Mouse (Mus musculus): ENCODE measurements around the gene Ern1. TPM values are rescaled to one million over a fixed set of nuclear protein-coding genes. Genes with fewer than 3 reads are reported as not detected.

Gene Ern1
- polyA plus RNA-seq, 1 experiment from 2014 or later, result 7.5 TPM

DNA sequence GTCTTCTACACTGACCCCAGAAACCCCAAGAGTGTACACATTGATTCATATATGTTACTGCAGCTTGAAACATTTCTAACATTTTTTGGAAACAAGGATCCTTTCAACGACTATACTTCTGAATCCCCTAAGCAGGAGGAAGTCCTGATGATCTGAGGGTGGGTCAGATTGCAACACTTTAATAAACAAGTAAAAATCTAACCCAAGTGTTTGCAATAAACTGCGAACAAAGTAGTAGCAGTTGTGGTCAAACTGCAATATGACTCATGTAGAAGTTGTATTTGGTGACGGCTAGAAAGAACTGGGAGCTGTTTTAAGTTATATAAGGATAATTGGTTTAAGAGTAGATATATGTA is 7.1 kb downstream of the Ern1 start:
- no peaks in the 10 kb centered on the region for H3K27me3 ChIP-seq (replicated peaks; ENCODE audit: control insufficient read depth, insufficient read depth, low read length)
- ATAC-seq (replicated peaks; ENCODE audit: low FRiP score) (no peak), DNase-seq (ENCODE audit: low spot score) (no peak)
- no peaks in the 10 kb centered on the region for H3K9me3 ChIP-seq (ENCODE audit: control insufficient read depth, low read length)
- H3K4me2 ChIP-seq, result no peak overlapping the region
- WGBS, result 68% methylated on average over 3 of the region's 3 CpGs
- H3K4me3 ChIP-seq (ENCODE audit: low read depth, low read length), result no peak overlapping the region
- peaks cover 18% of the 10 kb centered on the region for H3K4me1 ChIP-seq (replicated peaks; ENCODE audit: control insufficient read depth, insufficient read depth, low read length)
- H3K36me3 ChIP-seq (ENCODE audit: control insufficient read depth, insufficient read depth, low read length), result no peaks in the 10 kb centered on the region
- H3K27ac ChIP-seq (ENCODE audit: low read depth, low read length), result no peak overlapping the region
- no peak overlapping the region for H3K9ac ChIP-seq (ENCODE audit: low read depth, low read length)

DNA sequence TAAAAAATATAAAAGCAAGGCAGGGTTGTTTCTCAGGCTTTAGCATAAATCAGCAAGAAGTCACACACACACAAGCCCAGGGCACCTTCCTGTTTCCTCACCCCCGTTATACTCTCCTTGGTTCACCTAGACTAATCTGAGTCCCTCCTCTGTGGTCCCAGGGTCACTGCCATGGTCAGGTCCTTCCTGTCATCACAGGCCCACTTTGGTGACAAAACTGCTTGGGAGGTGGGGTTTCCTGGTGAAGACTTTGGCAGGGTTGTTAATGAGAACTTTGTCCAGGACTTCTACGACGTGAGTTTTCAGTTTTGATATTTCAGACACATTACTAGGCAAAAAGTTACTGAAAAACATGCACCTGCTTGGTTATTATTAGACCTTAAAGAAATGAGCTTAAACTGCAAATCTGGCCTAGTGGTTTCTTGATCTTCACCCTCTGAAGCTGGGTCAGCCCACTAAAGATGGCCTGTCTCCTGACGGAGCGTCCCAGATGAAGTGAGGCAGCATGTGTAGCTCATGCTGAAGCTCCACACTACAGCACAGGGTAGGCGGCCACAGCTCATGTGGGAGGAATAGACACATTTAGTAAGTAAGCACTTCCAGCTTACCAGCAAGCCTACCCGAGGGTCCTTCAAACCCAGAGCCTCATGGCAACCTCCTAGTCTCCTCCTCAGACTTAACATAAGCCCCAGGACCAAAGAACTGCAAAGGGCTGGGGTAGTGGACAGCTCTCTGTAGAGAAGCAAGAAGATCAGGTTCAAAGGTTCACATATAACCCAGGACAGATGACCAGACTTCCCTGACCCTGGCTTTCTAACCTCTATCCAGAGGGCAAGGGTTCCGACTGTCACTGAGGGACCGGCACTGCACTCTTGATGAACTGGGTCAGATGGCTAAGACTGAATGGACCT is 7.8 kb downstream of the Ern1 start:
- no peaks in the 10 kb centered on the region for H3K9me3 ChIP-seq (ENCODE audit: control insufficient read depth, low read length)
- no peaks in the 10 kb centered on the region for H3K36me3 ChIP-seq (ENCODE audit: control insufficient read depth, insufficient read depth, low read length)
- DNase-seq (ENCODE audit: low spot score) (no peak), ATAC-seq (replicated peaks; ENCODE audit: low FRiP score) (no peak)
- no peak overlapping the region for H3K4me3 ChIP-seq (ENCODE audit: low read depth, low read length)
- no peak overlapping the region for H3K9ac ChIP-seq (ENCODE audit: low read depth, low read length)
- no peaks in the 10 kb centered on the region for H3K27me3 ChIP-seq (replicated peaks; ENCODE audit: control insufficient read depth, insufficient read depth, low read length)
- H3K4me1 ChIP-seq (replicated peaks; ENCODE audit: control insufficient read depth, insufficient read depth, low read length), result peaks cover 21% of the 10 kb centered on the region
- WGBS, result 70% methylated on average over 9 of the region's 9 CpGs
- H3K27ac ChIP-seq (ENCODE audit: low read depth, low read length), result no peak overlapping the region
- H3K4me2 ChIP-seq, result no peak overlapping the region

DNA sequence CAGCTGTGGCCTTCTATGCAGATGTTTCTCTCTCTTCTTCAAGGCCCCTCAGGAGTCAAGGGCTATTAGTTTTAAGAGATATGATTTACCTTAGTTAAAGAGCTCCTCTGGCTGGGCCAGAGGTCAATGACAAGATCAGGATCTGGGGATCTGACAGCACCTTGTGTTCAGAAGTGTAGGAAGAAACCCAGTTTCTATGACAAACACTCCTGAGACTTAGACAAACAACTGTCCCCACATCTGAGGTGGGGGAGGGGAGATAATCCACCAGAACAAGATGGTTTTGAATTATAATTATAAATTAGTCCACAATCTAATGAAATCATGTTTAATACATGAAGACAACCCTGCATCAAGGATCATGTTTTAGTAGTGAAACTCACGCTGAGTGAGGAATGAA is 8.9 kb downstream of the Ern1 start:
- Histone ChIP-seq H3K4me3 (ENCODE audit: low read depth, low read length) (no peak overlapping the region), H3K27ac (ENCODE audit: low read depth, low read length) (no peak overlapping the region), H3K4me1 (replicated peaks; ENCODE audit: control insufficient read depth, insufficient read depth, low read length) (peaks cover 25% of the 10 kb centered on the region), H3K9me3 (ENCODE audit: control insufficient read depth, low read length) (no peaks in the 10 kb centered on the region), H3K27me3 (replicated peaks; ENCODE audit: control insufficient read depth, insufficient read depth, low read length) (no peaks in the 10 kb centered on the region), H3K4me2 (no peak overlapping the region), H3K9ac (ENCODE audit: low read depth, low read length) (no peak overlapping the region), H3K36me3 (ENCODE audit: control insufficient read depth, insufficient read depth, low read length) (no peaks in the 10 kb centered on the region)
- ATAC-seq (replicated peaks; ENCODE audit: low FRiP score) (no peak), DNase-seq (ENCODE audit: low spot score) (no peak)
- 73% methylated on average over 1 of the region's 1 CpGs for WGBS

- H3K36me3 ChIP-seq (ENCODE audit: control insufficient read depth, insufficient read depth, low read length), result no peaks in the 10 kb centered on the region
- no peaks in the 10 kb centered on the region for H3K27me3 ChIP-seq (replicated peaks; ENCODE audit: control insufficient read depth, insufficient read depth, low read length)
- H3K9ac ChIP-seq (ENCODE audit: low read depth, low read length), result no peak overlapping the region
- 83% methylated on average over 4 of the region's 4 CpGs for WGBS
- no peaks in the 10 kb centered on the region for H3K9me3 ChIP-seq (ENCODE audit: control insufficient read depth, low read length)
- DNase-seq (ENCODE audit: low spot score) (no peak), ATAC-seq (replicated peaks; ENCODE audit: low FRiP score) (no peak; the same call in 1 of the 2 replicates)
- no peak overlapping the region for H3K4me2 ChIP-seq
- H3K27ac ChIP-seq (ENCODE audit: low read depth, low read length), result no peak overlapping the region
- H3K4me3 ChIP-seq (ENCODE audit: low read depth, low read length), result no peak overlapping the region
- H3K4me1 ChIP-seq (replicated peaks; ENCODE audit: control insufficient read depth, insufficient read depth, low read length), result peaks cover 26% of the 10 kb centered on the region
Measured at GRCm38 (mm10) chr11:106477505-106478160, 10.0 kb downstream of the Ern1 start.

DNA sequence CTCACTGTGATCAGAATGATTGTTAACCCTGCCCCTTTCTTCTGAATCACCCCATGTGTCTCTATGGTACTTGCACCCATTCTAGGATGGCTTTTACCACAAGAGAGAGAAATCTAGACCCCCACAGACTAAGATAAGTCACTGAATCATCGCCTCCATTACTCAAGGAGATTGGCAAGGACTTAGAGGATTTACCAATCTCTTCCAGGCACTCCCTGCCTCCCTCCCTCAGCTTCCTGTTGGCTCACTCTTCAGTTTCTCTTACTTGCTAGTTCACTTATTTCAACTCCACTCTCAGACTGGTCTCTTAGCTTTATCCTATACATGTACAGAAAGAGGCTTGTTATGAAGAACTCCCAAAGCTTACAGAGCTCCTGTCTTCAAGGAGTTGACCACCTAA is 12.3 kb downstream of the Ern1 start:
- H3K36me3 ChIP-seq (ENCODE audit: control insufficient read depth, insufficient read depth, low read length), result no peaks in the 10 kb centered on the region
- no peak overlapping the region for H3K4me2 ChIP-seq
- whole genome bisulfite sequencing, result 50% methylated on average over 1 of the region's 1 CpGs
- no peak for ATAC-seq (replicated peaks; ENCODE audit: low FRiP score)
- H3K9ac ChIP-seq (ENCODE audit: low read depth, low read length), result no peak overlapping the region
- no peaks in the 10 kb centered on the region for H3K27me3 ChIP-seq (replicated peaks; ENCODE audit: control insufficient read depth, insufficient read depth, low read length)
- no peak overlapping the region for H3K4me3 ChIP-seq (ENCODE audit: low read depth, low read length)
- H3K9me3 ChIP-seq (ENCODE audit: control insufficient read depth, low read length), result no peaks in the 10 kb centered on the region
- no peak overlapping the region for H3K27ac ChIP-seq (ENCODE audit: low read depth, low read length)
- no peak for DNase-seq (ENCODE audit: low spot score)
- H3K4me1 ChIP-seq (replicated peaks; ENCODE audit: control insufficient read depth, insufficient read depth, low read length), result peaks cover 25% of the 10 kb centered on the region

DNA sequence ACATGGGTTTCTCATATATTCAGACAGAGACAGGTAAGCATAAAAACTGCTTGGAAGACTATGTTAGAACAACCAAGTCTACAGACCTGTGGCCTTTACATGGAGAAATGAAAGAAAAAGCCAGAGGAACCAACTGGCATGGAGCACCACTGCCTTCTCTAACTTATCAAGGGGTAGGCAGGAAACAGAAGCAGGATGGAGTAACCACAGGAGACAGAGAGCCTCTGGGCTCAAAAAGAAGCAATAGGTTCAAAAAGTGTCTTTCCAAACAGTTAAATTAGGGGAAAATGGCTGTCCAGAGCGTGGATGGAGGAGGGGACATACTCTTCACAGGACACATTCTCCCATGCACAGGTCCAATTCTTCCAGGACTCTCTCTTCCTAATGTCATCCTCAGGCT is 16.0 kb downstream of the Ern1 start:
- Histone ChIP-seq H3K27ac (ENCODE audit: low read depth, low read length) (peak overlapping the region; percentile 52; the same call in 1 of the 2 replicates), H3K9ac (ENCODE audit: low read depth, low read length) (no peak overlapping the region), H3K4me3 (ENCODE audit: low read depth, low read length) (no peak overlapping the region), H3K9me3 (ENCODE audit: control insufficient read depth, low read length) (no peaks in the 10 kb centered on the region), H3K4me1 (replicated peaks; ENCODE audit: control insufficient read depth, insufficient read depth, low read length) (peaks cover 29% of the 10 kb centered on the region), H3K4me2 (peak overlapping the region; percentile 34; the same call in 1 of the 2 replicates), H3K27me3 (replicated peaks; ENCODE audit: control insufficient read depth, insufficient read depth, low read length) (no peaks in the 10 kb centered on the region), H3K36me3 (ENCODE audit: control insufficient read depth, insufficient read depth, low read length) (no peaks in the 10 kb centered on the region)
- WGBS, result 60% methylated on average over 1 of the region's 1 CpGs
- ATAC-seq (replicated peaks; ENCODE audit: low FRiP score) (0 out of 2 replicates have a peak, but pooled peaks have one; percentile 31), DNase-seq (ENCODE audit: low spot score) (no peak)

DNA sequence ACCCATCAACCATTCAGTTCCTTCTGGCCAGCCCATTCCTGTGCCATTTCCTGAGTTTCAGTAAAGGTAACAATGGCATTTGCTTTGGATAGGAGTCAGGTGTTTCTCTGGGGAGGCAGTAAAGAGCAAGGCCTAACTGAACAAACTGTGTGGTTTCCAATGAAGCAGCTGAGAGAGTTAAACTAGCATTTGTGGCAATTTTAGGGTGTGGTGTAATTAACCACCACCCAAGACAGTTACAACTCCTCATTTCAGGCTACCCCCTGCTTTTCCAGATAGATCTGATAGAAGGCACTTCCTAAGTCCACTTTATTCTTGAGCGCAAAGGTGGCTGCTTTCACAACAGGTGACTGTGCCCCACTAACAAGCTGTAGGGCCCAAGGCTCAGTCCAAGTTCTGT is 19.1 kb downstream of the Ern1 start:
- no peak for DNase-seq (ENCODE audit: low spot score)
- Histone ChIP-seq H3K9me3 (ENCODE audit: control insufficient read depth, low read length) (no peaks in the 10 kb centered on the region), H3K4me2 (no peak overlapping the region), H3K27ac (ENCODE audit: low read depth, low read length) (no peak overlapping the region), H3K4me3 (ENCODE audit: low read depth, low read length) (no peak overlapping the region), H3K36me3 (ENCODE audit: control insufficient read depth, insufficient read depth, low read length) (no peaks in the 10 kb centered on the region), H3K27me3 (replicated peaks; ENCODE audit: control insufficient read depth, insufficient read depth, low read length) (no peaks in the 10 kb centered on the region), H3K9ac (ENCODE audit: low read depth, low read length) (no peak overlapping the region), H3K4me1 (replicated peaks; ENCODE audit: control insufficient read depth, insufficient read depth, low read length) (peaks cover 24% of the 10 kb centered on the region)
- no peak for ATAC-seq (replicated peaks; ENCODE audit: low FRiP score)
- 61% methylated on average over 1 of the region's 1 CpGs for WGBS

DNA sequence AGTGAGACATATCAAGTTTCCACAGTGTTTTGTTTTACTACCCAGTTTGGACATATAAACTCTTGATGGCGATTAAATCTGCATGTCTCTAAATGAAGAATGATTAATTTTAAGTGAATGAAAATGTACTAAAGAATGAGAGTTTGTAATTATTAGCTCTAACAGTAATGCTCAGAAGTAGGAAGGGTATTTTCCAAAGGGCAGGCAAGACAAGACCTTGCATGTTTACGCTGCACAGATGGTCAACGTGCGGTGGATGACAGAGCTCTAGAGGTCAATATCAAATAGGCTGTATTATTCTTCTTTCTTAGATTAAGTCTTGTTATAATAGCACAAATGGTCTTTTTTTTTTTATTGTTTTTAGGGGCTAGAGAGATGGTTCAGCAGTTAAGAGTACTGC is 21.7 kb downstream of the Ern1 start:
- no peaks in the 10 kb centered on the region for H3K27me3 ChIP-seq (replicated peaks; ENCODE audit: control insufficient read depth, insufficient read depth, low read length)
- ATAC-seq (replicated peaks; ENCODE audit: low FRiP score) (no peak), DNase-seq (ENCODE audit: low spot score) (no peak)
- no peak overlapping the region for H3K27ac ChIP-seq (ENCODE audit: low read depth, low read length)
- no peak overlapping the region for H3K4me2 ChIP-seq
- no peak overlapping the region for H3K9ac ChIP-seq (ENCODE audit: low read depth, low read length)
- 87% methylated on average over 4 of the region's 4 CpGs for WGBS
- H3K9me3 ChIP-seq (ENCODE audit: control insufficient read depth, low read length), result no peaks in the 10 kb centered on the region
- peaks cover 29% of the 10 kb centered on the region for H3K4me1 ChIP-seq (replicated peaks; ENCODE audit: control insufficient read depth, insufficient read depth, low read length)
- H3K4me3 ChIP-seq (ENCODE audit: low read depth, low read length), result no peak overlapping the region
- H3K36me3 ChIP-seq (ENCODE audit: control insufficient read depth, insufficient read depth, low read length), result no peaks in the 10 kb centered on the region

DNA sequence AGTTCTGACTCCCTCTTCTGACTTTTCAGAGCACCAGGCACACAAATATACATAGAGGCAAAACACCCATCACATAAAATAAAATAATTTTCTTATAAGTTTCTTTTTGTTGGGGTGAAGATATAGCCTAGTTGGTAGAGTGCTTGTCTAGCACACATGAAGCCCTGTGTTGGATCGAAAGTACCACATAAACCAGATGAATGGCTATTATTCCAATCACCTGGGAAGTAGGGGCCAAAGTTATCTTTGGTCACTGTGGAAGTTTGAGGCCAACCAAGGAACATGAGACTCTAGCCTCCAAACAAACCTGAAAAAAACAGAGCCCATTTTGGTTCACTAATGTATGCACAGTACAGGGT is 22.1 kb downstream of the Ern1 start:
- WGBS, result 95% methylated on average over 1 of the region's 1 CpGs

More for the DNA sequence above, 22.1 kb downstream of the Ern1 start:
- Histone ChIP-seq H3K4me2 (no peak overlapping the region), H3K27me3 (replicated peaks; ENCODE audit: control insufficient read depth, insufficient read depth, low read length) (no peaks in the 10 kb centered on the region), H3K4me1 (replicated peaks; ENCODE audit: control insufficient read depth, insufficient read depth, low read length) (peaks cover 31% of the 10 kb centered on the region), H3K27ac (ENCODE audit: low read depth, low read length) (no peak overlapping the region), H3K36me3 (ENCODE audit: control insufficient read depth, insufficient read depth, low read length) (no peaks in the 10 kb centered on the region), H3K9ac (ENCODE audit: low read depth, low read length) (no peak overlapping the region), H3K4me3 (ENCODE audit: low read depth, low read length) (no peak overlapping the region), H3K9me3 (ENCODE audit: control insufficient read depth, low read length) (no peaks in the 10 kb centered on the region)
- DNase-seq (ENCODE audit: low spot score), result no peak
- ATAC-seq (replicated peaks; ENCODE audit: low FRiP score), result no peak
